Mouse (Mus musculus) neural tube, embryonic 10.5 days (tissue): Measurements from ENCODE around the gene Mtg2.
A peak's percentile ranks its signal among the peaks of the same experiment; 100 is the strongest.

Experiments
- DNase-seq: peaks from one replicate; pipeline ENCODE4 v3.0.0-alpha.2; 2017; ENCODE audit warnings: low spot score; ENCODE audit errors: extremely low spot score

The Mtg2 gene

GRCm38 (mm10) chr2:180051986-180052733, 18.2 kb upstream of the Mtg2 start:
- DNase-seq = no peak

DNA sequence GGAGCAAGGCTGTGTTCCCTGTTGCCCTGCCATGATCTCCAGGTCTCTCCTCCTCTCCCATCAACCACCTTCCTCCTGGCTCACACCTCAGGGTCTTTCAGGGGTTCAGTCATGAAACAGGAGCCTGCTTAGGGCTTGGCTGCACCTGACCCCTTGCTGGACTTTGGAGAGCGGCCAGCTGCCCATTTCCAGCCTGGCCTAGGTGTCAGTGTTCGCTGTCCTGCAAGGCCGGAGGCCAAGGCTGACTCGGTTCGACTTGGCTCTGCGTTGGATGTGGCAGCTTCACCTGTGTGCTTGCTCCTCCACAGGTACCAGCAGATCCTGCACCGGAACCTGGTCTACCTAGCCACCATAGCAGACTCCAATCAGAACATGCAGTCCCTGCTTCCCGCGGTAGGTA, 17.4 kb upstream of the Mtg2 start:
- no peak for DNase-seq

- DNase-seq = no peak
Measured at GRCm38 (mm10) chr2:180063338-180064131, 6.9 kb upstream of the Mtg2 start.

- DNase-seq = no peak
Measured at GRCm38 (mm10) chr2:180069770-180070480, 463 bp upstream of the Mtg2 start.

DNA sequence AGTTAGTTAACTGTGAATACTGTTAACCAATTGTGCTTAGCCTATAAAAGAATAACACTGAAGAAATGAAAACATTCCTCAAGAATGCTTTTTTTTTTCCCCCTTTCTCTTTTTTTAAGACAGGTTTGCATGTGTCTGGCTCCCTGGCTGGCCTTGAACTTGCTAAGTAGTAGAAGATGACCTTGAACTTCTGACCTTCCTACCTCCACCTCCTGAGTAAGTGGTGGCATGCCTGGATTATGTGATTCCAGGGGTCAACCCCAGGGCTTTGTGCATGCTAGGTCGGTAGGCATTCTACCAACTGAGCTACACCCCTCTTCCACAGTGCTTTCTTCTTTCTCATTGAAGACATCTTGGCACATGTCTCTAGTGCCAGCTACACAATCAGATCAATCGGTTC, 1.3 kb downstream of the Mtg2 start:
- no peak for DNase-seq

GRCm38 (mm10) chr2:180072886-180073285, 2.5 kb downstream of the Mtg2 start:
- no peak for DNase-seq

DNA sequence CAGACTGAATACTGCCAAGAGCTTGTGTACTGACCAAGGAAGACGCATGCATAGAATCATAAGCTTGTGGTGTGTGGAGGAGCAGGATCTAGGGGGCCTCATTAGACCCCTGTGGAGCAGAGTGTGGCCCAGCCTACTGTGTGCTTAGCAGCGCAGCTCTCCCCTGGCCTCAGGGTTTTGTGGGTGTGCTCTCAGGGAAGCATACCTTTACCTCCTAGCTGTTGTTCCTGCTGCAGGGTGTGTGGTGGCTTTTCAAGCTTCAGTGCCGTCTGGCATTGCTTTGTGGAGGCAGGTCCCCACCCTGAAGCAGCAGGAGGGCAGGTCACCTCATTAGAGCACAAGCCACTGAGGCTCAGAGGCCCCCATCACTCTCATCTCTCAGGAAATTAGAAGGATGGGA, 7.2 kb downstream of the Mtg2 start:
- no peak for DNase-seq

- no peak for DNase-seq
Measured at GRCm38 (mm10) chr2:180080680-180081079, 10.3 kb downstream of the Mtg2 start.

DNA sequence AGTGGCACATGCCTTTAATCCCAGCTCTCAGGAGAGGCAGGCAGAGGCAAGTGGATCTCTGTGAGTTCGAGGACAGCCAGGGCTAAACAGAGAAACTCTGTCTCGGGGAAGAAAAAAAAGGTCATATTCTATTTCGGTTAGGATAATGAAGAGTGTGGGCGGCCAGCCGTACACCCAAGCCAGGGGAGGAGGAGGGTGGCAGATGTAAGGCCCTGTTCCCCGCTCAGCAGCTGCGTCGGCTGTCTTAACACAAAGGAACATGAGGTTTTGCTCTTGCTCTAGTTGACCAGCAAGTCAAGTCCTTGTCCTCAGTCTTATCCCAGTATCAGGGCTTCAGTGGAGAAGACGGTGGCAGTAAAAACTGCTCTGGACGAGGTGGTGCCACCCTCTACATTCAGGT, 12.7 kb downstream of the Mtg2 start:
- DNase-seq = no peak

GRCm38 (mm10) chr2:180084565-180084964, 14.2 kb downstream of the Mtg2 start:
- no peak for DNase-seq

- no peak for DNase-seq
Measured at GRCm38 (mm10) chr2:180085926-180086636, 15.7 kb downstream of the Mtg2 start.

- no peak for DNase-seq
Measured at GRCm38 (mm10) chr2:180086637-180087027, 16.2 kb downstream of the Mtg2 start.

- no peak for DNase-seq
Measured at GRCm38 (mm10) chr2:180087472-180087871, 17.1 kb downstream of the Mtg2 start.

GRCm38 (mm10) chr2:180090285-180090684, 19.9 kb downstream of the Mtg2 start:
- DNase-seq = no peak

DNA sequence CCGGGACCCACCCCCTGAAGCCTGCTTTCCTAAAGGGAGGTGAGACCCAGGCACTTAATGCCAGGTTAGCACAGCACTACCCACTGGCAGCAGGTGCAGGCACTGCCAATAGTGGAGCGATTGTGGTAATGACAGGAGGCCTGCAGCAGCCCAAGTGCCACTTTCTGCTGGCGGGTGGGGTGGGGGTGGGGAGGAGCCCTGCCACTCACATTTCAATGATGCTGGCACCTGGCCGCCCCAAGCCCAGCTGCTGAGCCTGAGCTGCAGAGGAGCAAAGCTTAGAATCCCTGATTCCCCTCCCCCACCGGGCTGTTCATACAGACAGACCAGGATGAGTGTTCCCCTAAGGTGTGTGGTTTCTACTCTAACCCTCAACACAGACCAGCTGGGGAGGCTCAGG, 25.3 kb downstream of the Mtg2 start:
- DNase-seq = no peak

- DNase-seq = no peak
Measured at GRCm38 (mm10) chr2:180097585-180097984, 27.2 kb downstream of the Mtg2 start.

- no peak for DNase-seq
Measured at GRCm38 (mm10) chr2:180098167-180098566, 27.8 kb downstream of the Mtg2 start.

GRCm38 (mm10) chr2:180099529-180099928, 29.1 kb downstream of the Mtg2 start:
- DNase-seq = no peak

DNA sequence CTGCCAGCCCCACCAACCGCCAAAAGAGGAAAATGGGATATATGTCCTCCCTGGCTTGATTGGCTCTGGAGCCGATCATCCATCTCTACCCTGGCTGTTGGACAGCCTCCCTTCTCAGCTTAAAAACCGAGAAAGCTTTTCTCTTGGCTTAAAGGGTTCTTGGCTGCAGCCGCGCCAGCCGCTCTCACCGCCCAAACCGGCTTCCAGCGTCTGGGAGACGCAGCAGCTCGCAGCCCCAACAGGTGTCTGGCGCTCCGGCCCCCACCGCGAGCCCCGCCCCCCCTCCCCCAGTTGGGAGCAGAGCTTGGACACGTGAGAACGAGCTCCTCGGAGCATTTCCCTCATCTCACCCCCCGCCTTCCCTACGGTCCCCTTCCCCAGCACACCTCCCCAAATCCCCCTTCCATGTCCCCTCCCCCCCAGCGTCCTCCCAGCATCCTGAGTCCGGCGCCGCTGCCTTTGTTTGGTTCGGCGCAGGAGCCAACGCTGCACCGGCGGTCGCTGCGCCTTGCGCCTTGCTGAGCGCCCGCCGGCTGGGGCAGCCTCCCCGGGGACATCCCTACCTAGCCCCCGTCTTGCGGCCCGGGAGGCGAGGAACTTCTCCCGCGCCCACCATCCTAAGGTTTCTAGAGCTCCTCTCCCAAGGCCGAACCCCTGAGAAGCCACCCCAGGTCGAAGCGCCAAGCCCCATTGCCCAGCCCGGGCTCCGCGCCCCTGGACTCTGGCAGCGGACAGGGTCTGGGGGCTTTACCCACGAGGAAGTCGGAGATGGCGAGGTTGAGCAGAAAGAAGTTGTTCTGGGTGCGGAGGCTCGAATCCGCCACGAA, 33.0 kb downstream of the Mtg2 start:
- peak; percentile 37 for DNase-seq

GRCm38 (mm10) chr2:180103978-180104658, 33.7 kb downstream of the Mtg2 start, which contains the start of gene Hrh3:
Gene Hrh3, minus strand, starts transcription at chr2:180104488.
- DNase-seq = peak; percentile 88
